Mouse (Mus musculus) testis, adult 2 months (tissue): ENCODE results near the gene Rpl27a. TPM values are rescaled to one million over a fixed set of nuclear protein-coding genes. Genes with fewer than 3 reads are reported as not detected.
A peak's percentile ranks its signal among the peaks of the same experiment; 100 is the strongest.

Experiments
- H3K27ac ChIP-seq: fragments of 200-500 bp; 2 replicates; pipeline ENCODE4 v1.5.1; 2012; ENCODE audit warnings: low read depth, low read length; ENCODE audit not compliant: control insufficient read depth, insufficient read depth
- H3K27me3 ChIP-seq: fragments of 200-500 bp; 2 replicates; pipeline ENCODE4 v1.6.1; 2012; ENCODE audit warnings: mild to moderate bottlenecking, low read length, moderate library complexity; ENCODE audit not compliant: control insufficient read depth, insufficient read depth
- H3K36me3 ChIP-seq: fragments of 200-500 bp; 2 replicates; pipeline ENCODE4 v1.6.1; 2012; ENCODE audit warnings: mild to moderate bottlenecking, low read length; ENCODE audit not compliant: control insufficient read depth, insufficient read depth
- H3K4me1 ChIP-seq: fragments of 200-500 bp; 2 replicates; pipeline ENCODE4 v1.6.1; 2012; ENCODE audit warnings: low read length; ENCODE audit not compliant: control insufficient read depth, insufficient read depth
- H3K4me3 ChIP-seq: fragments of 200-500 bp; 2 replicates; pipeline ENCODE4 v1.5.1; 2012; ENCODE audit warnings: low read depth, mild to moderate bottlenecking, low read length, moderate library complexity, mixed read lengths; ENCODE audit not compliant: control insufficient read depth
- CTCF ChIP-seq: fragments of 200-500 bp; IDR thresholded peaks from 2 replicates; pipeline ENCODE4 v1.5.1; 2012; ENCODE audit warnings: low read depth, mild to moderate bottlenecking, inconsistent platforms, low read length, moderate library complexity; ENCODE audit not compliant: control insufficient read depth, insufficient read depth, insufficient replicate concordance
- POLR2A ChIP-seq: fragments of 200-500 bp; IDR thresholded peaks from 2 replicates; pipeline ENCODE4 v1.6.1; 2012; ENCODE audit warnings: low read depth, mild to moderate bottlenecking, inconsistent platforms, low read length, moderate library complexity; ENCODE audit not compliant: control insufficient read depth
- polyA plus RNA-seq: library from polyadenylated mRNA; depleted of rRNA; stranded (reverse); fragments of >200 nt; gene quantifications from 2 replicates; pipeline ENCODE4 v1.2.3, GENCODE M21; 2012

Rpl27a gene
- polyA plus RNA-seq, 1 experiment, result 185 TPM

DNA sequence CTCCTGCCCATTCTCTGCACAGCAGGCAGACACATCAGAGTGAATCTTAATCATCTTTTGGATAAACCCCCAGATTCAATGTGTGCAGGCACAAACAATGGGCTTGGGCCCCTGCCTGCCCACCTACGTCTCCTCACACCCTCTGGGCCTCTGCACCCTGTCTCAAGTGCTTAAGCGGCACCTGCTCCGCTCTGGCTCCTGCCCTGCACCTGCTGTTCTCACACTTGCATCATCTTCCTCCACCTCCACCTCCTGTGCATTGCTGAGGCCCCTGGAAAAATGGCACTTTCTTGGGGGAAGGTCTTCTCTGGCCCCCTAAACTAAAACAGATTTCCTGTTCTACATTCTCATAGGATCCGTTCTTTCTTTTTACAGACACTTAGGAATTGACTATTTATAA, 14.9 kb downstream of the Rpl27a start:
- no peaks in the 10 kb centered on the region; the same call in 1 of the 2 replicates for H3K4me1 ChIP-seq
- TF ChIP-seq CTCF (no peak), POLR2A (no peak)
- no peaks in the 10 kb centered on the region for H3K36me3 ChIP-seq
- no peak overlapping the region for H3K4me3 ChIP-seq
- no peaks in the 10 kb centered on the region for H3K27me3 ChIP-seq
- peak overlapping the region; percentile 3; the same call in 1 of the 2 replicates for H3K27ac ChIP-seq

DNA sequence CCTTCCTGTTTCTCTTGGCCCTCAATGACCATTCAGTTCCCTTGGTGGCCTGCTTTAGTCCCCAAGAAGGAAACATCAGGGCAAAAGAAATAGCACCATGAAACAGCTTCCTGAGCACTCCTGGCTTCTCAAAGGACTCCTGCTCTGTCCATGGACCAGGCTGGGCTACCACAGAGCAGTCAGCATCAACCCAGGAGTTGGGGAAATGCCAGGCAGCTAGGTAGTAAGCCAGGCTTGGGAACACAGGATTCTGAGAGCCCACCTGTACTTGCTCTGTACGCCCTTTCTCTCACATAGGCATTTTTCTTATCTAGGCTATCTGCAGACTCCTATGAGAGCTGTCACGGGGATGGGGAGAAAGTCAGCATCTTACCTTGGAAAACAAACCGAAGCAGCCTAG, 16.0 kb downstream of the Rpl27a start:
- no peaks in the 10 kb centered on the region for H3K36me3 ChIP-seq
- no peak overlapping the region for H3K27ac ChIP-seq
- no peak overlapping the region for H3K4me3 ChIP-seq
- H3K27me3 ChIP-seq, result no peaks in the 10 kb centered on the region
- H3K4me1 ChIP-seq, result no peaks in the 10 kb centered on the region; the same call in 1 of the 2 replicates
- no peak for TF ChIP-seq POLR2A
- no peak for TF ChIP-seq CTCF

DNA sequence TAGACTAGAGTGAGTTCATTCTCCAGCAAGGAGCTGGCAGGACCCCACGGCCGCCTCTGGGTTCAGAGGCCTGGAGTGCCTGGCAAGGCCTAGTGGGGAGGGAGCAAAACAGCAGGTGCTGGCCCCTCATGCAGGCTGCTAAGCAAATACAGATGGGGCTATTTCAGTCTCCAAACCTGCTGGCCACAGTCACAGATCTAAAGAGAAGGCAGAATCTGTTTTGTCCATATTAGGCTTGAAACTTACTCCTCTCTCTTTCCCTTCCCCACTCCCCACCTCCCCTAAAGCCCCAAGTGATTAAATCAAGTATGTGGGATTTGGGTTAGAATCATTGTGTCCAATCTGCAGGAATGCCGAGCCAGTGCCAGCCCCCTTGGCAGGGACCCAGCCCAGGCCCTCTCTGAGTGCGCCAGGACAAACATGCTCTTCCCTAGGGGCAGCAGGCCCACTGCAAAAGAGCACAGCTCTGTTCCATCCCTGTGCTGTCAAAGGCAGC, 17.6 kb downstream of the Rpl27a start:
- Histone ChIP-seq H3K4me1 (no peaks in the 10 kb centered on the region; the same call in 1 of the 2 replicates), H3K36me3 (no peaks in the 10 kb centered on the region), H3K27me3 (no peaks in the 10 kb centered on the region), H3K27ac (peak overlapping the region; percentile 46; the same call in 1 of the 2 replicates), H3K4me3 (no peak overlapping the region)
- TF ChIP-seq CTCF (peak; percentile 13; the same call in 1 of the 2 replicates), POLR2A (no peak)

DNA sequence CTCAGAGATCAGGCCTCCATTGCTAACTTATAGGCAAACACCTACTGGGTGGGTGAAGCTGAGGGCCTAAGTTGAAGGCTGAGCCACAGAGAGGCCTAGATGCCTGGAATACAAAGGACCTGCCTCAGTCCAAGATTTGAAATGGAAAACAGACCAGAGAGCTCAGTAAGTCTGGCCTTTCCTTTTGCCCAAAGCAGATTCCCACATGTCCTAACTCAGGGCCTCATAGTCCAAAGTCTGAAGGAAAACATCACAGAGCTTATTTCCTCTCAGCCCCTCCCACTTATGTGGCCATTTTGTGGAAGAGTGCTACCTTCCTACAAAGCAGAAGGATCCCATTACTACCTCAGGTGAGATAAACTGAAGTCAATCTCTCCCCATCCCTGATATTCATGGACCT, 22.0 kb downstream of the Rpl27a start:
- no peak overlapping the region for H3K27ac ChIP-seq
- TF ChIP-seq POLR2A (no peak), CTCF (no peak)
- no peak overlapping the region for H3K4me3 ChIP-seq
- H3K36me3 ChIP-seq, result no peaks in the 10 kb centered on the region
- H3K4me1 ChIP-seq, result no peaks in the 10 kb centered on the region
- no peaks in the 10 kb centered on the region for H3K27me3 ChIP-seq

DNA sequence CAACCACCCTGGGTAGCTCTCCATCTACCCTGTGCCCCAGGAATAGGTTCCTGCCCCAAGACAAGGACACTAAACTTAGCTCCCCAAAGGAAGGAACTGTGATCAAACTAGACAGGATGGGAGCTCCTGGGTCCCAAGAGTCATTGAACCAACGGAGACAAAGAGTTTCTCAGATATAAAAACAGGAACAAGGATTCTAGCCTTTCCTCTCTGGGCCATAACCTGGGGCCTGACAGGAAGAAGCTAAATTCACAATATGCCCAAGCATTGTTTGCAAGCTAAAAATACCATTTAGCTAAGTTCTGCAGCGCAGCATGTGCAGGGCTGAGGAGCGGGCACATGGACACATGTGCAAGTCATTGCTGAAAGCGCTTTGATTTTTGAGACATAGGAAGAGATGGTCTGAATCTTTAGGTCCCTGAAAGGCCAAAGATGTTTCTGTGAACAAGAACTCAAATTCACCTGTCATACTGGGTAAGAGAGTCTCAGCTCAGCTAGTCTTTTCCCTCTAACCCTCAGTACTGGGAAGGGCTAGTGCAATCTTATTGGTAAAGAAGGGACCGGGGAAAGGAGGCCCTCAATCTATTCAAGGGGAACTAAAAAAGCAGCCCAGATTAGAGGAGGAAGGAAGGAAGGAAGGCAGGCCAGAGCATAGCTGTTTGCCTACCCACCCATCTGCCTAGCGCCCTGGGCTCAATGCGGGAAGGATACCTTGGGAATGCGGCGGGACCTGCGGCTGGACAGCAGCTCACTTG, 22.8 kb downstream of the Rpl27a start:
- Histone ChIP-seq H3K27ac (no peak overlapping the region), H3K27me3 (no peaks in the 10 kb centered on the region), H3K4me1 (no peaks in the 10 kb centered on the region), H3K36me3 (no peaks in the 10 kb centered on the region), H3K4me3 (no peak overlapping the region)
- TF ChIP-seq POLR2A (no peak), CTCF (no peak)

DNA sequence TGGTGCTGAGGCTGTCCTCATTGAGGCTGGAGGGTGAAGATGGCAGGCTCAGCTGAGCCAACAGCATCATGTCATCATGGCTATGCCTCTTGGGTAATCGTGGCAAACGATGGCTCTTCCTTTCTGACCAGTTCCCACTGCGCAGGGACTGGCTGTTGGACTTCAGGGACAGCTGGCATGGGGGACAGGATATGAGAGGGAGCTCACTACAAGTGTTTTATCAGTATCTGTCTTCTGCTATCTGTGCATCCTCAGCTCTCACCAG, 23.3 kb downstream of the Rpl27a start:
- Histone ChIP-seq H3K27me3 (no peaks in the 10 kb centered on the region), H3K4me3 (no peak overlapping the region), H3K27ac (no peak overlapping the region), H3K4me1 (no peaks in the 10 kb centered on the region), H3K36me3 (no peaks in the 10 kb centered on the region)
- TF ChIP-seq POLR2A (no peak), CTCF (no peak)

DNA sequence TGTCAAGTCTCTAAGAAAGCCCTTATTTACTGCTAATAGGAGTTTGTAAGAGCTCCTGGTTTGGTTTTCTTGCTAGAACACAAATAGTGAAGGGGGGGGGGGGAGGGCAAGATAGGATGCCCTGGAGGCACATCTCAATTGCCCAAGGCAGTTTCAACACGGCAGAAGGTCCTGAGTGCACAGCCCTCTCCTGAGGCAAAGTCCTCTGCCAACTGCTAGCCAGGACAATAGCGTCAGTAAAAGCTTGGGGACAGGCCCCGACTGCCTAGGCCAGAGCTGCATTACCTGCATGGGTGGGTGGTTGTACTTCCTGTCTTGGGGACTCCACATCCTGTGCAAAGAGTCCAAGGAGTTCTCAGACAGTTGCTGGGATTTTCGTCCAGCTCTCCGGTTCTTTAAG, 25.8 kb downstream of the Rpl27a start:
- TF ChIP-seq CTCF, result no peak
- TF ChIP-seq POLR2A, result no peak
- Histone ChIP-seq H3K27me3 (no peaks in the 10 kb centered on the region), H3K4me3 (no peak overlapping the region), H3K36me3 (no peaks in the 10 kb centered on the region), H3K27ac (no peak overlapping the region), H3K4me1 (no peaks in the 10 kb centered on the region)
